Mouse (Mus musculus): Measurements from ENCODE around the gene Enox1. TPM values are rescaled to one million over a fixed set of nuclear protein-coding genes. Genes with fewer than 3 reads are reported as not detected.
A peak's percentile ranks its signal among the peaks of the same experiment; 100 is the strongest.

Enox1 gene
- total RNA-seq, 2 experiments from 2014 or later: 0.48 to 1.1 TPM

- TF ChIP-seq CTCF (IDR thresholded peaks at IDR 0.05): no peak
- intact Hi-C loops (cut with DNase I): no loop called here
- Histone ChIP-seq H3K4me3 (no peak overlapping the region), H3K27ac (no peak overlapping the region)
- no peak for DNase-seq
Measured at GRCm38 (mm10) chr14:77409271-77409940, 252.8 kb downstream of the Enox1 start.

GRCm38 (mm10) chr14:77410354-77410753 is 253.8 kb downstream of the Enox1 start:
- Histone ChIP-seq H3K27ac (no peak overlapping the region), H3K4me3 (no peak overlapping the region)
- no peak for TF ChIP-seq CTCF (IDR thresholded peaks at IDR 0.05)
- intact Hi-C loops (cut with DNase I): no loop called here
- no peak for DNase-seq

GRCm38 (mm10) chr14:77413106-77413505 is 256.5 kb downstream of the Enox1 start:
- no peak for TF ChIP-seq CTCF (IDR thresholded peaks at IDR 0.05)
- DNase-seq: no peak
- H3K27ac ChIP-seq: no peak overlapping the region
- H3K4me3 ChIP-seq: no peak overlapping the region
- intact Hi-C loops (cut with DNase I): no loop called here

GRCm38 (mm10) chr14:77416358-77416757 is 259.8 kb downstream of the Enox1 start:
- no peak for TF ChIP-seq CTCF (IDR thresholded peaks at IDR 0.05)
- Histone ChIP-seq H3K27ac (no peak overlapping the region), H3K4me3 (no peak overlapping the region)
- DNase-seq: no peak
- intact Hi-C loops (cut with DNase I): no loop called here

GRCm38 (mm10) chr14:77421031-77421430 is 264.5 kb downstream of the Enox1 start:
- Histone ChIP-seq H3K27ac (peak overlapping the region; percentile 67), H3K4me3 (no peak overlapping the region)
- DNase-seq: no peak
- intact Hi-C loops (cut with DNase I): no loop called here
- no peak for TF ChIP-seq CTCF (IDR thresholded peaks at IDR 0.05)

- no peak for DNase-seq
- intact Hi-C loops (cut with DNase I): no loop called here
- no peak overlapping the region for H3K4me3 ChIP-seq
- TF ChIP-seq CTCF (IDR thresholded peaks at IDR 0.05): no peak
- H3K27ac ChIP-seq: no peak overlapping the region
Measured at GRCm38 (mm10) chr14:77423194-77423593, 266.6 kb downstream of the Enox1 start.

GRCm38 (mm10) chr14:77439426-77439825 is 282.9 kb downstream of the Enox1 start:
- no peak for TF ChIP-seq CTCF (IDR thresholded peaks at IDR 0.05)
- Histone ChIP-seq H3K4me3 (no peak overlapping the region), H3K27ac (no peak overlapping the region)
- intact Hi-C loops (cut with DNase I): no loop called here
- DNase-seq: no peak

- peak overlapping the region; percentile 55 for H3K27ac ChIP-seq
- peak; percentile 31 for DNase-seq
- intact Hi-C loops (cut with DNase I): no loop called here
- TF ChIP-seq CTCF (IDR thresholded peaks at IDR 0.05): no peak
- H3K4me3 ChIP-seq: no peak overlapping the region
Measured at GRCm38 (mm10) chr14:77440805-77441204, 284.2 kb downstream of the Enox1 start.

- no peak for DNase-seq
- no peak for TF ChIP-seq CTCF (IDR thresholded peaks at IDR 0.05)
- Histone ChIP-seq H3K27ac (peak overlapping the region; percentile 55; the same call in 1 of the 2 replicates), H3K4me3 (no peak overlapping the region)
- intact Hi-C loops (cut with DNase I): no loop called here
Measured at GRCm38 (mm10) chr14:77441541-77441940, 285.0 kb downstream of the Enox1 start.

GRCm38 (mm10) chr14:77448001-77448400 is 291.4 kb downstream of the Enox1 start:
- H3K27ac ChIP-seq: no peak overlapping the region
- no peak for TF ChIP-seq CTCF (IDR thresholded peaks at IDR 0.05)
- no peak for DNase-seq
- no peak overlapping the region for H3K4me3 ChIP-seq
- intact Hi-C loops (cut with DNase I): no loop called here

- no peak overlapping the region for H3K4me3 ChIP-seq
- intact Hi-C loops (cut with DNase I): no loop called here
- no peak for TF ChIP-seq CTCF (IDR thresholded peaks at IDR 0.05)
- no peak overlapping the region for H3K27ac ChIP-seq
- DNase-seq: no peak
Measured at GRCm38 (mm10) chr14:77451916-77452315, 295.4 kb downstream of the Enox1 start.

- intact Hi-C loops (cut with DNase I): no loop called here
- Histone ChIP-seq H3K27ac (no peak overlapping the region), H3K4me3 (no peak overlapping the region)
- no peak for DNase-seq
- TF ChIP-seq CTCF (IDR thresholded peaks at IDR 0.05): no peak
Measured at GRCm38 (mm10) chr14:77456066-77456465, 299.5 kb downstream of the Enox1 start.

- H3K27ac ChIP-seq: no peak overlapping the region
- TF ChIP-seq CTCF (IDR thresholded peaks at IDR 0.05): no peak
- peak; percentile 30 for DNase-seq
- H3K4me3 ChIP-seq: peak overlapping the region; percentile 11; the same call in 1 of the 2 replicates
- intact Hi-C loops (cut with DNase I): no loop called here
Measured at GRCm38 (mm10) chr14:77456876-77457275, 300.3 kb downstream of the Enox1 start.

- DNase-seq: no peak
- no peak overlapping the region for H3K27ac ChIP-seq
- H3K4me3 ChIP-seq: no peak overlapping the region
- intact Hi-C loops (cut with DNase I): no loop called here
- TF ChIP-seq CTCF (IDR thresholded peaks at IDR 0.05): no peak
Measured at GRCm38 (mm10) chr14:77458217-77458616, 301.7 kb downstream of the Enox1 start.

Data from gastrocnemius, adult 2 months (tissue).